Mouse (Mus musculus): ENCODE measurements around the gene Lrrc4c. TPM values are rescaled to one million over a fixed set of nuclear protein-coding genes. Genes with fewer than 3 reads are reported as not detected.

The Lrrc4c gene
- polyA plus RNA-seq, 1 experiment from 2014 or later, result 0.19 TPM

DNA sequence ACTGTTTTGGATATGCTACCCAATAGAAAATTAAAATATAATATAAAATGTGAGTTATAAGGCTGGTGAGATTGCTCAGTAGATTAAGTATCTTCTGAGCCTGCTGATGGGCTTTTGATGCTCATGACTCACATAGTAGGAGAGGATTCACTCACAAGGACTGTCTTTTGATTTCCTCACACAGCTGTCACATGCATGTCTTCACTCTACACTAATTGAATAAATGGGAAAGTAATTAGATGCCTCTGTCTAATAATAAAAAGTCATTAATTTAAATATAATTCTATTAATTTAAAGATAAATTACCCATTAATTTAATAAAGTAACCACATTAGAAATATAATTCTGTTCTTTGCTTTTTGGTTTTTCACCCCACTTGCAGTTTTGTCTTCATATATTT, 718.4 kb downstream of the Lrrc4c start:
- Histone ChIP-seq H3K9ac (ENCODE audit: low read depth, low read length) (no peak overlapping the region), H3K27ac (ENCODE audit: low read depth, low read length) (no peak overlapping the region), H3K4me1 (ENCODE audit: control insufficient read depth, insufficient read depth, low read length) (no peaks in the 10 kb centered on the region), H3K4me3 (ENCODE audit: low read depth, low read length) (no peak overlapping the region), H3K9me3 (replicated peaks; ENCODE audit: control insufficient read depth, low read length) (no peaks in the 10 kb centered on the region), H3K4me2 (no peak overlapping the region), H3K36me3 (ENCODE audit: control insufficient read depth, insufficient read depth, low read length) (no peaks in the 10 kb centered on the region), H3K27me3 (ENCODE audit: control insufficient read depth, insufficient read depth, low read length) (no peaks in the 10 kb centered on the region)
- no peak for ATAC-seq (replicated peaks; ENCODE audit: insufficient number of reproducible peaks, low FRiP score, low TSS enrichment)

DNA sequence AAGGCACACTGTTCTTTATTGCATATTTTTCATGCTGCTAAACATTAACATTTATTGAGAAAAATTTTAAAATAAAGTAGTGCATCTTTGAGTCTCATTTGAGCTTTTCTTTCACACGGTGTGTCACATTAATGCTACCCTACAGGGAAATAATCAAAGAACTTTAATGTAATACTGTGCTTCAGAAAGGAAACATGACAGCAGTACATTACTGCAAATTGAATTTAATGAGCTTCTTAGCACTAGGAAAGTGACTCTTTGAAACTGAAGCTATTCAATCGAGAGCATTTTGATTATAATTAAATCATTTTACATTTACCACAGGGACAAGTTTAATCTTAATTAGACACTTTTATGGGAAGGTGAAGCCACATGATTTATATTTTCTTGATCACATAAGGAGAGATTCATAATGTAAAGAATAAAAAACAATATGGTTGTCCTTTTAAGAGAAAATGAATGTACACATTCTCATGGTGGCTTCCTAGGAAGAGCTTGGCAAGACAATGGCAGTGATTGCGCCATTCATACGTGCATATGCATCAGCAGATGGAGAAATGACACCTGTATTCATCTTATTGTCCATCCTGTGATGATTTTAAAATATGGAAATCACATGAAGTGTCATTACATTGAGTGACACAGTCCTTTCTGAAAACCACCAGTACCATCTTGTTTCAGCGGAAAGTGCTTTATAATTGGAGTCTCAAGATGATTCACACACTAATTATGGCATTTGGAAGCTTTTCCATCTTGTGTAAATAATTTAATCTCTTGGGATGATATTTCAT, 719.2 kb downstream of the Lrrc4c start:
- no peaks in the 10 kb centered on the region for H3K9me3 ChIP-seq (replicated peaks; ENCODE audit: control insufficient read depth, low read length)
- H3K9ac ChIP-seq (ENCODE audit: low read depth, low read length), result no peak overlapping the region
- no peaks in the 10 kb centered on the region for H3K36me3 ChIP-seq (ENCODE audit: control insufficient read depth, insufficient read depth, low read length)
- H3K4me3 ChIP-seq (ENCODE audit: low read depth, low read length), result no peak overlapping the region
- no peaks in the 10 kb centered on the region for H3K4me1 ChIP-seq (ENCODE audit: control insufficient read depth, insufficient read depth, low read length)
- 80% methylated on average over 5 of the region's 5 CpGs for WGBS (ENCODE audit: insufficient replicate concordance)
- no peak overlapping the region for H3K27ac ChIP-seq (ENCODE audit: low read depth, low read length)
- H3K4me2 ChIP-seq, result no peak overlapping the region
- no peak for ATAC-seq (replicated peaks; ENCODE audit: insufficient number of reproducible peaks, low FRiP score, low TSS enrichment)
- no peaks in the 10 kb centered on the region for H3K27me3 ChIP-seq (ENCODE audit: control insufficient read depth, insufficient read depth, low read length)

DNA sequence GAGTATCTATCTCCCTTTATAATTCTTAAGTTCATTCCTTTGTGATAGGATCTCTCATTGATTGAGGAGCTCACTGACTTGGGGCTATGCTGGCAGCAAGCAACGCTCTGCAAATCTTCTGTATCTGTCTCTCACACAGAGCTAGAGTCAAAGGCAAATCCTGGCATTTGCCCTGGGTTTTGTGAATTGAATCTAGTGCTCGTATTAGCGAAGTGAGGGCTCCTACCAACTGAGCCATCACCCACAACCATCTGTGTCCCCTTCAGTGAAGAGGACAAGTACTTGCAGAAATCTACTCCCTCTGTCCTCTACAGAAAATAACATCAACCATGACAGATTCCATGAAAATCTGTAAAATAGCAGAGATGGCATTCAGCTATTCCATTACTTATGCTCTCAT, 726.0 kb downstream of the Lrrc4c start:
- Histone ChIP-seq H3K4me3 (ENCODE audit: low read depth, low read length) (no peak overlapping the region), H3K27me3 (ENCODE audit: control insufficient read depth, insufficient read depth, low read length) (no peaks in the 10 kb centered on the region), H3K9ac (ENCODE audit: low read depth, low read length) (no peak overlapping the region), H3K9me3 (replicated peaks; ENCODE audit: control insufficient read depth, low read length) (no peaks in the 10 kb centered on the region), H3K4me1 (ENCODE audit: control insufficient read depth, insufficient read depth, low read length) (no peaks in the 10 kb centered on the region), H3K27ac (ENCODE audit: low read depth, low read length) (no peak overlapping the region), H3K4me2 (no peak overlapping the region), H3K36me3 (ENCODE audit: control insufficient read depth, insufficient read depth, low read length) (no peaks in the 10 kb centered on the region)
- ATAC-seq (replicated peaks; ENCODE audit: insufficient number of reproducible peaks, low FRiP score, low TSS enrichment), result no peak
- WGBS (ENCODE audit: insufficient replicate concordance), result 74% methylated on average over 3 of the region's 3 CpGs

DNA sequence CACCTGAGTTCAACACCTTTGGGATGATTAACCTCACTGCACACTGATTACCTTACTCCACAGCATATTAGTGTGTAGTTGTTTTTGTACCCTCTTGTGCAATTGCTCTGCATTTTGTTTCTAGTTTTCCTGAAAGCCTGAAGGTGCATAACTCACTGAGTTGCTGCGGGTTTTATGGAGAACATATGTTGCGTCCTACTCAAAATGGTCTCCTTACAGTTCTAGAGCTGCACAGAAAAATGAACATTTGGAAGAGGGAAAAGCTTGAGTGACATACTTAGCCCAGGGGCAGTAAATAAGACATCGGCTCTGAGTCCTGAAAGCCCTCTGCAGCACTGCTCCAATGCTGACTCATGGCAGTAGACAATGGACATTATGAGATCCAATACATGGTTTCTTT, 727.7 kb downstream of the Lrrc4c start:
- H3K4me2 ChIP-seq, result no peak overlapping the region
- H3K9ac ChIP-seq (ENCODE audit: low read depth, low read length), result no peak overlapping the region
- H3K27me3 ChIP-seq (ENCODE audit: control insufficient read depth, insufficient read depth, low read length), result no peaks in the 10 kb centered on the region
- H3K27ac ChIP-seq (ENCODE audit: low read depth, low read length), result no peak overlapping the region
- no peaks in the 10 kb centered on the region for H3K9me3 ChIP-seq (replicated peaks; ENCODE audit: control insufficient read depth, low read length)
- 87% methylated on average over 3 of the region's 3 CpGs for WGBS (ENCODE audit: insufficient replicate concordance)
- ATAC-seq (replicated peaks; ENCODE audit: insufficient number of reproducible peaks, low FRiP score, low TSS enrichment), result no peak
- H3K4me3 ChIP-seq (ENCODE audit: low read depth, low read length), result no peak overlapping the region
- no peaks in the 10 kb centered on the region for H3K4me1 ChIP-seq (ENCODE audit: control insufficient read depth, insufficient read depth, low read length)
- H3K36me3 ChIP-seq (ENCODE audit: control insufficient read depth, insufficient read depth, low read length), result no peaks in the 10 kb centered on the region

DNA sequence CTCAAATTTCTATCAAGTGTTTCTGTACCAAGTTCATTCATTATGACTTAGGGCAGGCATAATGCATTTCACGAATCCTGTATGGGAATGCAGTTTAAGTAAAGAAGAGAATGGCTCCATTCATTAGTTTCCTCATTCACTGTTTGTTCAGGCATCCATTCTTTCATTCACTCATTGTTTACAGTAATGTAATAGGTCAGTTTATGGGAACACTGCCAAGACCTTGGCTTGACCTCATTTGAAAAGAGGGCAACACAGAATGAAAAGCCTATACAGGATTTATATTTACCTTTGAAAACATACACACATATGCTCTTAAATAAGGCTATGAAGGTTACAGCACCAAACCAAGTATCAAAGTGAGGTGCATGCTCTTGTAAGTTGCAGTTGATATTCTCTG, 762.2 kb downstream of the Lrrc4c start:
- H3K4me3 ChIP-seq (ENCODE audit: low read depth, low read length), result no peak overlapping the region
- WGBS (ENCODE audit: insufficient replicate concordance), result 63% methylated on average over 1 of the region's 1 CpGs
- no peaks in the 10 kb centered on the region for H3K27me3 ChIP-seq (ENCODE audit: control insufficient read depth, insufficient read depth, low read length)
- H3K4me2 ChIP-seq, result no peak overlapping the region
- H3K4me1 ChIP-seq (ENCODE audit: control insufficient read depth, insufficient read depth, low read length), result no peaks in the 10 kb centered on the region
- no peaks in the 10 kb centered on the region for H3K36me3 ChIP-seq (ENCODE audit: control insufficient read depth, insufficient read depth, low read length)
- H3K27ac ChIP-seq (ENCODE audit: low read depth, low read length), result no peak overlapping the region
- no peak overlapping the region for H3K9ac ChIP-seq (ENCODE audit: low read depth, low read length)
- H3K9me3 ChIP-seq (replicated peaks; ENCODE audit: control insufficient read depth, low read length), result no peaks in the 10 kb centered on the region
- no peak for ATAC-seq (replicated peaks; ENCODE audit: insufficient number of reproducible peaks, low FRiP score, low TSS enrichment)

DNA sequence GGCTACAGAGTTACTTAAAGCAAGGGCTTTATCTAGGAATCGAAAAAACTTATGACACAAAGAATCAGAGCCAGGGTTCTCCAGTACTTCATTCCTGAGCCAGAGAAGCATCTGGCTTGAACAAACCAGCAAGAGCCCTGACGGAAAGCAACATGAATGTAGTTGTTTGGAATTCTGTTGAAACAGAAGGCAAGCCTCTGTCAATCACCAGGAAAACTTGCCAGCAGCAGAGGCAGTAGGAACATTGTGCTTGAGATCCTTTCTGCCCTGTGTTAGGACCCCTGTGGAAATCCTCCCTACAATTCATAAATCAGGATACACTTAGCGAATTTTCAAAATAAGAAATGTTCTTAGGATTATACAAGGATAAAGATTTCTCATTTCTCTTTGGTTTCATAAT, 780.0 kb downstream of the Lrrc4c start:
- no peak for ATAC-seq (replicated peaks; ENCODE audit: insufficient number of reproducible peaks, low FRiP score, low TSS enrichment)
- 62% methylated on average over 3 of the region's 3 CpGs for WGBS (ENCODE audit: insufficient replicate concordance)

DNA sequence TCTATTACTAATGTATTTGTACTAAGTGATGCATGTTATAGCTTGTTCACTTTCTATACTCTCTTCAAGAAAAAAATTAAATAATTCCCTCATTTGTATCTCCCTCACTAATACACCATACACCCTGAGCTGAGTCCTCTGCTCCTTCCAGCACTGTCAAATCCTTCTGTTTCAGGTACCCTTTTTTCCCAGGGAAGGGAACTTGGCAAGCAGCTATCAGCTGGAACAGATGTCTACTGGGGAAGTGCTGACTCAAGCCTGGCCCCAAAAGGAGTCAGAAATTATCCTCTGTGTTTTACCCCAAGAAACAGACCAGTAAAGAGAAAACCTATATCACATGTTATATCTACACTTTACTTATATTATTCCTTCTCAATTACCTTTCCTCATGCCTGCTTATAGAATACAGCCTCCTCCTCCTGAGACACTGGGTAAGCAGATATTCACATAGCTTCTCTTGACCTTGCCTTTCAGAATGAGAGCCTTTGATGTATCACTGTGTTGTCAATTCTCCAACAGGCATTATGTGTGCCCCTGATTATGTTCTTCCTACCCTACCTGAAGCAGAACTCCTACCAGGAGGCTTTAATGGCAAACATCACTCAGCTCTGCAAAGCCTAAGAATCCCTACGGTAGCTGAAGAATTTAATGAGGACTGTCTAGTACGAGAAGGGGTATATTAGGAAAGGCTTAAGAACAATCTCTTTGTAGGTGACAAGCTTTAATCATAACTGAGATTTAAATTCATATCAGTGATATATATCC, 785.6 kb downstream of the Lrrc4c start:
- Histone ChIP-seq H3K9ac (ENCODE audit: low read depth, low read length) (no peak overlapping the region), H3K27me3 (ENCODE audit: control insufficient read depth, insufficient read depth, low read length) (no peaks in the 10 kb centered on the region), H3K4me1 (ENCODE audit: control insufficient read depth, insufficient read depth, low read length) (no peaks in the 10 kb centered on the region), H3K4me3 (ENCODE audit: low read depth, low read length) (no peak overlapping the region), H3K4me2 (no peak overlapping the region), H3K27ac (ENCODE audit: low read depth, low read length) (no peak overlapping the region), H3K9me3 (replicated peaks; ENCODE audit: control insufficient read depth, low read length) (no peaks in the 10 kb centered on the region), H3K36me3 (ENCODE audit: control insufficient read depth, insufficient read depth, low read length) (no peaks in the 10 kb centered on the region)
- 84% methylated on average over 2 of the region's 2 CpGs for WGBS (ENCODE audit: insufficient replicate concordance)
- ATAC-seq (replicated peaks; ENCODE audit: insufficient number of reproducible peaks, low FRiP score, low TSS enrichment), result no peak

More for the DNA sequence above, 780.0 kb downstream of the Lrrc4c start:
- H3K27me3 ChIP-seq (ENCODE audit: control insufficient read depth, insufficient read depth, low read length), result no peaks in the 10 kb centered on the region
- H3K9me3 ChIP-seq (replicated peaks; ENCODE audit: control insufficient read depth, low read length), result no peaks in the 10 kb centered on the region
- no peaks in the 10 kb centered on the region for H3K36me3 ChIP-seq (ENCODE audit: control insufficient read depth, insufficient read depth, low read length)
- H3K4me1 ChIP-seq (ENCODE audit: control insufficient read depth, insufficient read depth, low read length), result no peaks in the 10 kb centered on the region
- H3K9ac ChIP-seq (ENCODE audit: low read depth, low read length), result no peak overlapping the region
- H3K27ac ChIP-seq (ENCODE audit: low read depth, low read length), result no peak overlapping the region
- no peak overlapping the region for H3K4me2 ChIP-seq
- H3K4me3 ChIP-seq (ENCODE audit: low read depth, low read length), result no peak overlapping the region

DNA sequence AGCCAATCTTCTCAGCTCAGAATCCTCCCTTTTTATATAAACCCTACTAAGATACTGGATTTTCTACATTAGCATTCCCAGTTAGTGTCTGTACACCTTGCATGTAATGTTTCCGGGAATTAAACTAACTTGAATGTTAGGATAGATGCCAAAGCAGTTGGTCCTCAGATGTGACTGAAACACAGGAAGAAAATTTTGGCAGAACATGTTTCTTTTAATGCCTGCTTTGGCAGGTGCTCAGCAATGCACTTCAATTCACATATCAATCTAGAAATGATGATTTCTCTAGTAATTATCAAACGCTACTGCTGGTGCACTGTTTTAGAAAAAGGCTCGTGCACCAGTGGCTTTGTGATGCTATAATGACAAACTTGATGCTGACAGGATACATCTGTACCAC, 806.3 kb downstream of the Lrrc4c start:
- Histone ChIP-seq H3K4me3 (ENCODE audit: low read depth, low read length) (no peak overlapping the region), H3K27me3 (ENCODE audit: control insufficient read depth, insufficient read depth, low read length) (no peaks in the 10 kb centered on the region), H3K4me1 (ENCODE audit: control insufficient read depth, insufficient read depth, low read length) (no peaks in the 10 kb centered on the region), H3K36me3 (ENCODE audit: control insufficient read depth, insufficient read depth, low read length) (no peaks in the 10 kb centered on the region), H3K4me2 (no peak overlapping the region), H3K9ac (ENCODE audit: low read depth, low read length) (no peak overlapping the region), H3K9me3 (replicated peaks; ENCODE audit: control insufficient read depth, low read length) (no peaks in the 10 kb centered on the region), H3K27ac (ENCODE audit: low read depth, low read length) (no peak overlapping the region)
- no peak for ATAC-seq (replicated peaks; ENCODE audit: insufficient number of reproducible peaks, low FRiP score, low TSS enrichment)
- 81% methylated on average over 3 of the region's 3 CpGs for WGBS (ENCODE audit: insufficient replicate concordance)

DNA sequence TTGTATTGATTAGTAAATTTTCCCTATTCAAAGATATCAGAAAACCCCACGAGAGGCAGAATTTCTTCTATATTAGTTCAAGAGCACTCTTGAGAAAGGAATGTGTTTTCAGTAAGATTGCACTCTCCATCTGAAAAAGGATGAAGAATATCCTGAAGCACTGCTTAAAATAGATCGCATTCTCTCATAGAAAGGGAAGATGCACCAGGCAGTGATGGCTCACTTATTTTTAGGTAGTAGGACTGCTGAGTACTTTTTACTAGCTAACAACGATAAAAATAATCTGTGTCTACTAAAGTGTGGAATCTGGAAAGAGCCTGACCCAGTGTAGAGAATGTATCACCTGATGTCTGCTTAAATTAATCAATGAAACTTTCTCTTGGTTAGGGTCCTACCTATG, 820.5 kb downstream of the Lrrc4c start:
- no peaks in the 10 kb centered on the region for H3K4me1 ChIP-seq (ENCODE audit: control insufficient read depth, insufficient read depth, low read length)
- no peak overlapping the region for H3K9ac ChIP-seq (ENCODE audit: low read depth, low read length)
- 59% methylated on average over 3 of the region's 3 CpGs for WGBS (ENCODE audit: insufficient replicate concordance)
- H3K27ac ChIP-seq (ENCODE audit: low read depth, low read length), result no peak overlapping the region
- H3K36me3 ChIP-seq (ENCODE audit: control insufficient read depth, insufficient read depth, low read length), result no peaks in the 10 kb centered on the region
- H3K4me3 ChIP-seq (ENCODE audit: low read depth, low read length), result no peak overlapping the region
- H3K27me3 ChIP-seq (ENCODE audit: control insufficient read depth, insufficient read depth, low read length), result no peaks in the 10 kb centered on the region
- no peak overlapping the region for H3K4me2 ChIP-seq
- H3K9me3 ChIP-seq (replicated peaks; ENCODE audit: control insufficient read depth, low read length), result no peaks in the 10 kb centered on the region
- no peak for ATAC-seq (replicated peaks; ENCODE audit: insufficient number of reproducible peaks, low FRiP score, low TSS enrichment)

Measured in heart, embryonic 11.5 days (tissue).